Mouse (Mus musculus) heart, embryonic 15.5 days (tissue): Measurements from ENCODE around the gene Tatdn2. TPM values are rescaled to one million over a fixed set of nuclear protein-coding genes. Genes with fewer than 3 reads are reported as not detected.

ENCODE experiments used
- ATAC-seq: fragments of 200-750 bp; cut with Nextera tagmentation; replicated peaks from 2 replicates; pipeline ENCODE4 v1.8.0; 2017; ENCODE audit warnings: low read depth, moderate TSS enrichment; ENCODE audit not compliant: insufficient number of reproducible peaks, insufficient read depth, low FRiP score
- H3K27ac ChIP-seq: fragments of 300-500 bp; sonication (generic); 2 replicates; pipeline ENCODE4 v1.5.1; 2015; ENCODE audit warnings: mild to moderate bottlenecking, inconsistent platforms
- H3K27me3 ChIP-seq: fragments of 300-500 bp; sonication (generic); 2 replicates; pipeline ENCODE4 v1.6.1; 2015; ENCODE audit warnings: inconsistent platforms
- H3K36me3 ChIP-seq: fragments of 300-500 bp; sonication (generic); 2 replicates; pipeline ENCODE4 v1.6.1; 2015; ENCODE audit warnings: mild to moderate bottlenecking, inconsistent platforms
- H3K4me1 ChIP-seq: fragments of 300-500 bp; sonication (generic); replicated peaks from 2 replicates; pipeline ENCODE4 v1.6.1; 2015; ENCODE audit warnings: inconsistent platforms
- H3K4me2 ChIP-seq: fragments of 300-500 bp; sonication (generic); 2 replicates; pipeline ENCODE4 v1.6.1; 2015; ENCODE audit warnings: inconsistent platforms, mild to moderate bottlenecking, moderate library complexity
- H3K4me3 ChIP-seq: fragments of 300-500 bp; sonication (generic); 2 replicates; pipeline ENCODE4 v1.5.1; 2015; ENCODE audit warnings: mild to moderate bottlenecking, inconsistent platforms
- H3K9ac ChIP-seq: fragments of 300-500 bp; sonication (generic); 2 replicates; pipeline ENCODE4 v1.6.1; 2015; ENCODE audit warnings: mild to moderate bottlenecking, inconsistent platforms
- H3K9me3 ChIP-seq: fragments of 300-500 bp; sonication (generic); replicated peaks from 2 replicates; pipeline ENCODE4 v1.6.1; 2016; ENCODE audit warnings: inconsistent platforms
- WGBS: fragments of 180-500 bp; shearing (Covaris S2); methylation state at CpG from one replicate; pipeline ENCODE4 v1.1.7; 2015; ENCODE audit warnings: mixed read lengths; 5-methylcytosine and 5-hydroxymethylcytosine counted together
- polyA plus RNA-seq: library from polyadenylated mRNA; unstranded; fragments of >200 nt; fragmentation: Nextera tagmentation; extraction: Ambion mirVana; gene quantifications from 2 replicates; pipeline ENCODE4 v1.2.1, GENCODE M21; 2015

The Tatdn2 gene
- 0.77 and 0.85 TPM in 2 replicates for polyA plus RNA-seq

DNA sequence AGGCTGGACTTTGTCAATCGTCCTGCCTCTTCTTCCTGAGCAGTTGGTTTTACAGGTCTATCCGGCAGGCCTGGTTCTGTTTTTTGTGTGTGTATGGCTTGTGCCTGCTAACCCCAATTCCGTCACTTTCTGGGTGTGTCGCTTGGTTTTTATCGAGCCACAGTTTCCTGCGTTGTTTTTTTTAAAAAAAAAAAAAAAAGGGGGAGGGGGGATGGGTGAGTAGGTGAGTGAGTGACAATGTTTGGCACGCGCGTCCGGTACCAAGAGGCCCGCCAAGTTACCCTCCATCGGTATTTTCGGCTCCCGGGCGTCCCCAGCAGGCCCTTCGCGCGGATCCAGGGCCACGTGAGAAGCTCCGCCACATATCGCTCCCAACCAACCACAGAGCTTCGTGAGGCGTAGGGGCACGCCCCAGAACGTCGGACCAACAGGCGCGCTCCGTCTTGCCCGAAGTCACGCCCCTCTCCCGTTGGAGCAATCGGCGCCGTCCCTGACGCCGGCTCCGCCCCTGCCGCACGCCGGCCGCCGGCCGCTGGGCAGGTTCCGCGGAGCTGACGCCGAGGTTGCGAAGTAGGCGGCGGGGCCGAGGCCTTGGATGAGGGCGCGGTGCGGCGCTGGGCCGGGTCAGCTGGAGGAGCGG, at the start of gene Tatdn2:
TSS of gene Tatdn2 (plus strand) at position 469 of the 640 bp plus-strand sequence.
- H3K9ac ChIP-seq: peak within 1 kb of the TSS; percentile 77
- peaks cover 14% of the 10 kb centered on the region for H3K36me3 ChIP-seq
- ATAC-seq: peak; percentile 99
- no peaks in the 10 kb centered on the region for H3K27me3 ChIP-seq
- peak within 1 kb of the TSS; percentile 97 for H3K27ac ChIP-seq
- WGBS: under 1% methylated on average over 58 of the region's 58 CpGs
- H3K4me1 ChIP-seq: peaks cover 37% of the 10 kb centered on the region
- peak within 1 kb of the TSS; percentile 93 for H3K4me2 ChIP-seq
- no peaks in the 10 kb centered on the region for H3K9me3 ChIP-seq
- H3K4me3 ChIP-seq: peak within 1 kb of the TSS; percentile 75

DNA sequence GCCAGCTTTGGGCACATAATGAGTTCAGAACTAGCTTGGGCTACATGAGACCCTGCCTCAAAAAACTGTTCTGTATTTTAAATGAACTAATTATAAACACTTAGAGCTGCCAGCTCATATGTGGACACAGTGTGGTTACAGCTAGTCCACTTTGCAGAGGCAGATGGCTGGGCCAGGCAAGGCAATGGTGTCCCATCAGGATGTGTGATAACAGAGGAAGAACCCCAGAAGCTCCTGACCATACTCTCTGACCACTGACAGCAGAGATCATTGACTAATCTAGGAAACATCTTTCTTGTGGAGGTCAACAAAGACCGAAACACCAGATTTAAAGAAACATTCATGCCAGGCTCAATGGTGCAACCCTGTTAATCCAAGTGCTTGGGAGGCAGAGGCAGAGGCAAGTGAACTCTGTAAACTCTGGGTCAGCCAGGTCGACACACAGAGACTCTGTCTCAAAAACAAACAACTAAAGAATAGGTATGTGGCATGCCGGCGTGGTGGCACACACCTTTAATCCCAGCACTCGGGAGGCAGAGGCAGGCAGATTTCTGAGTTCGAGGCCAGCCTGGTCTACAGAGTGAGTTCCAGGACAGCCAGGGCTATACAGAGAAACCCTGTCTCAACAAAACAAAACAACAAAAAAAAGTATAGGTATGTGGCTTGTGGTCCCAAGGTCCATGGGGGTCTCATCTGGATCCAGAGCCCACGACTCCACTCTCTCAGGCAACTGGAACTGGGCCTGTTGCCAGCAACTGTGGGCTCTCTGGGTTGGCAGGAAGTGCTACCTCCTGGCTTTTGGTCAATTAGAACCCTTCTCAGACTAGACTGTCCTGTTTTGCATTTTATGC, 47.3 kb upstream of the Tatdn2 start:
- ATAC-seq: no peak
- H3K4me3 ChIP-seq: no peak overlapping the region
- WGBS: 80% methylated on average over 7 of the region's 7 CpGs

DNA sequence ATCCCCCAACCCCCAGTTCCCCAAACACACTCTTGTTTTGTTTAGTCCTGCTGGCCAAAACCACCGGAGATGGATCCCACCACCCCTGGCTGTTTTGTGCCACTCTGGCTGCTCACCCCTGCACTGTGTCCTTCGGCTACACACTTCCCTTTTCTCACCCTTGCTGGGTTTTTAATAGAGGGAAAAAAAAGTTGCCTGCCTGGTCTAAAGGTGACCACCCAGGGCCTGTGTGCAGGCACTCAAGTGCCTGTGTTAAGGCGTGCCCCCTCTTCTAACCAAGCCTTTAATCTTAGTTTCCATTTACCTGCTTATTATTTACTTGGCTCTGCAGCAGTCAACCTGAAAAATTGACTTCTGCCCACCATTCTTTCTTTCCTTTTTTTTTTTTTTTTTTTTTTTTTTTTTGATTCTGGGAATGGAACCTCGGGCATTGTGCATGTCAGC, 46.6 kb upstream of the Tatdn2 start:
- Histone ChIP-seq H3K4me2 (no peak overlapping the region), H3K4me3 (no peak overlapping the region), H3K27me3 (no peaks in the 10 kb centered on the region), H3K36me3 (no peaks in the 10 kb centered on the region), H3K9ac (no peak overlapping the region), H3K27ac (no peak overlapping the region), H3K9me3 (no peaks in the 10 kb centered on the region), H3K4me1 (0 out of 2 replicates have a peak, but pooled peaks cover 5% of the 10 kb centered on the region)
- ATAC-seq: no peak
- WGBS: 72% methylated on average over 4 of the region's 4 CpGs

More for the DNA sequence above, 47.3 kb upstream of the Tatdn2 start:
- Histone ChIP-seq H3K36me3 (no peaks in the 10 kb centered on the region), H3K9ac (no peak overlapping the region), H3K9me3 (no peaks in the 10 kb centered on the region), H3K27ac (no peak overlapping the region), H3K4me1 (0 out of 2 replicates have a peak, but pooled peaks cover 5% of the 10 kb centered on the region), H3K27me3 (no peaks in the 10 kb centered on the region), H3K4me2 (no peak overlapping the region)

DNA sequence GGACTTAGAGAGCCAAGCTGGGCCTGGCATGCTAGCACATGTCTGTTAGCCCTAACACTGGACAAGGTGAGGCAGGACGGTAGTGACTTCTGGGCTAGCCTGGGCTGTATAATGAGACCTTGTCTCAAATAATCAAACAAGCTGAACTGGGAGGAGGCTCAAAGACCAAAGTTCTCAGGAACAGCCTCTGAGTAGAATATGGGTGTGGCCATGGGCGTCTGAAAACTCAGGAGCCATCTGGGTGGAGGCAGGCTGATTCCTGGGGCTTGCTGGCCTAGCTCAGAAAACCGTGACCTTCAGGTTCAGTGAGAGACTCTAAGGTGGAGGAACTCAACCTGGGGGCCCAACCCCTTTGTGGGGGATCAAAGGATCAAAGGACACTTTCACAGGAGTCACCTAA, 45.2 kb upstream of the Tatdn2 start:
- 65% methylated on average over 3 of the region's 3 CpGs for WGBS

DNA sequence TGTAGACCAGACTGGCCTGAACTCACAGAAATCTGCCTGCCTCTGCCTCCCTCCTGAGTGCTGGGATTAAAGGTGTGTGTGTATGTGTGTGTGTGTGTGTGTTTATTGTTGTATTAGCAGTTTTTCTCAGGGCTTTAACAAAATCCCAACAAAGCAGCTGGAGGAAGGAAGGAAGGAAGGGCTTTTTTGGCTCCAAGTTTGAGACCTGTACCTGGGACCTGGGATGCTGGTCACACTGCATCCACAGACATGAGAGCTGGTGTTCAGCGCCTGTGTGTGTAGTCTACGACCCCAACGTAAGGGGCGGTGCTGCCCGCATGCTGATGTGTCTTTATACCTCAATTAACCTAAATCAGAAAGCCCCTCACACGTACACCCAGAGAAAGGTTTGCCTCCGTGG, 43.3 kb upstream of the Tatdn2 start:
- 85% methylated on average over 7 of the region's 7 CpGs for WGBS
- no peak overlapping the region for H3K9ac ChIP-seq
- no peaks in the 10 kb centered on the region for H3K9me3 ChIP-seq
- ATAC-seq: no peak
- no peak overlapping the region for H3K4me3 ChIP-seq
- no peak overlapping the region for H3K27ac ChIP-seq
- no peaks in the 10 kb centered on the region for H3K36me3 ChIP-seq
- H3K4me1 ChIP-seq: 0 out of 2 replicates have a peak, but pooled peaks cover 5% of the 10 kb centered on the region
- no peaks in the 10 kb centered on the region for H3K27me3 ChIP-seq
- no peak overlapping the region for H3K4me2 ChIP-seq

More for the DNA sequence above, 45.2 kb upstream of the Tatdn2 start:
- Histone ChIP-seq H3K27me3 (no peaks in the 10 kb centered on the region), H3K36me3 (no peaks in the 10 kb centered on the region), H3K9me3 (no peaks in the 10 kb centered on the region), H3K9ac (no peak overlapping the region), H3K27ac (no peak overlapping the region), H3K4me3 (no peak overlapping the region), H3K4me1 (0 out of 2 replicates have a peak, but pooled peaks cover 5% of the 10 kb centered on the region), H3K4me2 (no peak overlapping the region)
- ATAC-seq: no peak

DNA sequence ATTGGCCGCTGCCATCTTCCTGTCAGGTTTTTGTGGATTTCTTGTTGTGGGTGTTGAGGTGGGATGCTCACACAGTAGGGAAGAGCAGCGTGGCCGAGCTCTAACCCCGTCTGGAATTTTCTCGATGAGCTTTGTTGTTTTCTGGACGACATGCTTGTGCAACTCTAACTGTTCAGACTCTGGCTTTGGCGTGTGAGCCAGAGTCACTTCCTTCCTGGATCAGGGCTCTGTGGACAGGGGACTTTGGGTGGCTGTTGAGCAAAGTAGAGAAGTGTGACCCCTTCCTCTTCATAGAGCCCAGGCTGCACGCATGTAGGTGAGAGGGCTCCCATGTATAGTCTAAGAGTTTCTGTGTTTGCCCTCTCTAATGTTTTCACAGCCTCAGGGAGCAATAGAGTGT, 42.7 kb upstream of the Tatdn2 start:
- WGBS: 66% methylated on average over 8 of the region's 8 CpGs
- peaks cover 8% of the 10 kb centered on the region for H3K4me1 ChIP-seq
- no peak overlapping the region for H3K9ac ChIP-seq
- H3K4me2 ChIP-seq: no peak overlapping the region
- no peaks in the 10 kb centered on the region for H3K36me3 ChIP-seq
- no peaks in the 10 kb centered on the region for H3K27me3 ChIP-seq
- ATAC-seq: no peak
- H3K27ac ChIP-seq: no peak overlapping the region
- H3K9me3 ChIP-seq: no peaks in the 10 kb centered on the region
- H3K4me3 ChIP-seq: no peak overlapping the region

DNA sequence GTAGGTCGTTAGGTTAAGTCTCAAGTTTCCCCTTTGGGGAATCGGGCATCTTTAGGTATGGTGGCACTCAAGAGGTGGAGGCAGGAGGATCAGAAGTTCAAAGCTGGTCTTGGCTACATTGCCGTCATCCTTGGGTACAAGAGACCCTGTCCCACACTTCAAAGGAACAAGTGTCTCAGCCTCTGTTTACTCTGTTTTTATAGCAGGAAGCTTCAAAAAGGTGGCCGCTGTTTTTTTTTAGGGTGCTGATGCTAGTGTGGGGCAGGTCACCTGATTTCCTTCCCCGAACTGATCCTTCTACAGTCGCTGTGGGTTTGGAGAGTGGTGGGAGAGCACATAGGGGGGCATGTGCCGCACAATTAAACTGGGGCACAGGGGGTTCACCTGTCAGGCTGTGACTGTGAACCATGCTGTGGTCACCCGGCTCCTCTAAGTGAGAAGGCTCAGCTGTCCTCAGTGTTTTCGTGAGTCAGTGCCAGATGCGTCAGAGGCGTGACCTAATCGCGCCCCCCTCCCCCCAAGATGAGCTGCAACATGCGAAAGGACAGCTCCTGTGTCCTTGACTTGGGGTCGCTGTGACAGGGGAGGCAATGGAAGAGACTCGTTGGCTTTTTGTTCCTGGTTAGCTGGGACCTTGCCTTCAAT, 42.0 kb upstream of the Tatdn2 start:
- Histone ChIP-seq H3K9ac (no peak overlapping the region), H3K4me2 (no peak overlapping the region), H3K27ac (no peak overlapping the region), H3K4me3 (no peak overlapping the region), H3K36me3 (no peaks in the 10 kb centered on the region), H3K4me1 (peaks cover 14% of the 10 kb centered on the region), H3K9me3 (no peaks in the 10 kb centered on the region), H3K27me3 (no peaks in the 10 kb centered on the region)
- no peak for ATAC-seq
- whole genome bisulfite sequencing: 63% methylated on average over 16 of the region's 16 CpGs

DNA sequence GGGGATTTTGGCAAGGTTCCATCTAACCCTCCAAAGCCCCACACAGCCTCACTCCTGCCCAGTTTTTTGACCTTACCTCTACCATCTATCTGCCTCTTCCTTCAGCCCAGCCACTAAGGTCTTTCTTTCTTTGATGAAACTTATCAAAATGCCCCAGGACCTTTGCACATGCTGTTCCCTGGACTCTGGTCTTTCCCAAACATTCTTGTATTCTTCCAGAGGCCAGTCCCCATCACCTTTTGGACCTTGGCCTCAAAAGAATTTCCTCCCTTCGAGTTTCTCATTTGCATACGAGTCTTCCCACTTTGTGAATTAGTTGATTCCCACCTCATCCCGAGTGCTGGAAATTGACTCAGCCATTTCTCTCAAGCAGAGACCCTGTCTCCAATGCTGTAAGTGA, 41.4 kb upstream of the Tatdn2 start:
- no peaks in the 10 kb centered on the region for H3K36me3 ChIP-seq
- H3K27ac ChIP-seq: no peak overlapping the region
- H3K4me3 ChIP-seq: no peak overlapping the region
- peaks cover 17% of the 10 kb centered on the region for H3K4me1 ChIP-seq
- H3K9ac ChIP-seq: no peak overlapping the region
- no peak overlapping the region for H3K4me2 ChIP-seq
- H3K27me3 ChIP-seq: no peaks in the 10 kb centered on the region
- no peaks in the 10 kb centered on the region for H3K9me3 ChIP-seq
- 83% methylated on average over 3 of the region's 3 CpGs for WGBS
- ATAC-seq: no peak

DNA sequence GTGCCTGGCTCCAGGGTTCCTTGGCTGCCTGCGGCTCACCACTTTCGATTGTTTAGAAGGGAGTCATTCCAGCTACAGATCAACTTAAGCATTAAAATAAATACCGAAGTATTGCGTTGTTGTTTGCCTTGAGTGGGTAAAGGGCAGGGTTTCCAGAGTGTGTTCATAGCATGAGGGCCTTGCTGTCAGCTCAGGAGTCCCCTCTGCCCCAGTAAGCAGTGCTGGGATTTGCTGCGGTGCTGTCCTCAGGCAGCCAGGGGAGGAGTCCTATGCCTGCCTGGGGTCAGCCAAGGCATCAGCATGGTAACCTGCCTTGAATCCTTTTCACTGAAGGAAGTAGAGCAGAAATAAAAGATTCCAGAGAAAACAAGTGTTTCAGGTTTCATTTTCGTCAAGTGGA, 40.0 kb upstream of the Tatdn2 start:
- Histone ChIP-seq H3K27me3 (no peaks in the 10 kb centered on the region), H3K4me2 (no peak overlapping the region), H3K9ac (no peak overlapping the region), H3K4me1 (peaks cover 31% of the 10 kb centered on the region), H3K4me3 (no peak overlapping the region), H3K27ac (no peak overlapping the region), H3K9me3 (no peaks in the 10 kb centered on the region), H3K36me3 (no peaks in the 10 kb centered on the region)
- no peak for ATAC-seq
- WGBS: 79% methylated on average over 6 of the region's 6 CpGs

DNA sequence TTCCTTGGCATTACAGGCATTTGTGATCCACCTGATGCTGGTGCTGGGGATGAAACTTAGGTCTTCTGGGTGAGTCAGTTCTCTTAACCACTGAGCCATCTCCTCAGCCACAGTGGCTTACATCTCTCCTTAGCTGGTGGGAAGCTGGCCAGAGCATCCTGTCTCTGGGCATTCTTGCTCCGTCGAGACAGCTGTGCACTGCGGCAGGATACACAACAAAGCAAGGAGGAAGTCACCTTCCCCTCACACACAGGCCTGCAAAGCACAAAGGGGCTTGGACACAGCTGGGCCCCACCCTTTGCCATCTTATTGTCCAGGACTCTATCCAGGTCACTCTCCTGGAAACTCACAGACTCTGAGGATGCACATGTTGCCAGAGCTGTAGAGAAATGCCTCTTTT, 38.6 kb upstream of the Tatdn2 start:
- Histone ChIP-seq H3K4me3 (no peak overlapping the region), H3K9me3 (no peaks in the 10 kb centered on the region), H3K27ac (peak overlapping the region; percentile 35), H3K27me3 (no peaks in the 10 kb centered on the region), H3K4me1 (peaks cover 34% of the 10 kb centered on the region), H3K4me2 (no peak overlapping the region), H3K9ac (no peak overlapping the region), H3K36me3 (no peaks in the 10 kb centered on the region)
- ATAC-seq: peak; percentile 20; the same call in 1 of the 2 replicates
- 47% methylated on average over 3 of the region's 3 CpGs for WGBS
